Mouse (Mus musculus) pancreas, adult 10 weeks (tissue): ENCODE results near the gene Map3k13. TPM values are rescaled to one million over a fixed set of nuclear protein-coding genes. Genes with fewer than 3 reads are reported as not detected.

Experiments used
- polyA plus RNA-seq: library from polyadenylated mRNA; stranded (reverse); fragments of 350-450 nt; fragmentation: Illumina TruSeq; extraction: RNeasy Lipid Tissue Mini Kit (QIAGEN cat#74804); gene quantifications from one replicate; pipeline ENCODE4 v1.2.3, GENCODE M21; 2015; ENCODE audit warnings: low read depth, low replicate concordance; ENCODE audit not compliant: insufficient read depth

The Map3k13 gene
- 1.8 TPM for polyA plus RNA-seq

GRCm38 (mm10) chr16:21793875-21794696, at the start of gene Map3k13:
Gene Map3k13 (plus strand): TSS chr16:21794346.

GRCm38 (mm10) chr16:21787516-21788353, 6.4 kb upstream of the Map3k13 start, which contains the start of gene Ehhadh:
Gene Ehhadh (minus strand): TSS chr16:21787807.

GRCm38 (mm10) chr16:21946761-21947715, 152.9 kb downstream of the Map3k13 start, which contains the start of gene Tmem41a:
Gene Tmem41a (minus strand): TSS chr16:21947552.

Other genes with a start within 250 kb of the Map3k13 start
- gene 2510009E07Rik, start 99.7 kb upstream of the Map3k13 start, polyA plus RNA-seq = 5.5 TPM
- gene Ehhadh, start 6.5 kb upstream of the Map3k13 start, polyA plus RNA-seq = 2.7 TPM
- 5.3 TPM for gene Tmem41a, start 153.2 kb downstream of the Map3k13 start, polyA plus RNA-seq
- gene Liph, start 201.3 kb downstream of the Map3k13 start, polyA plus RNA-seq = 0.26 TPM
- gene Senp2, start 215.1 kb downstream of the Map3k13 start, polyA plus RNA-seq = 8.5 TPM